Mouse (Mus musculus): ENCODE results near the gene Fgfr2. TPM values are rescaled to one million over a fixed set of nuclear protein-coding genes. Genes with fewer than 3 reads are reported as not detected.

The Fgfr2 gene
- polyA plus RNA-seq, 1 experiment from 2014 or later = 67.0 TPM

DNA sequence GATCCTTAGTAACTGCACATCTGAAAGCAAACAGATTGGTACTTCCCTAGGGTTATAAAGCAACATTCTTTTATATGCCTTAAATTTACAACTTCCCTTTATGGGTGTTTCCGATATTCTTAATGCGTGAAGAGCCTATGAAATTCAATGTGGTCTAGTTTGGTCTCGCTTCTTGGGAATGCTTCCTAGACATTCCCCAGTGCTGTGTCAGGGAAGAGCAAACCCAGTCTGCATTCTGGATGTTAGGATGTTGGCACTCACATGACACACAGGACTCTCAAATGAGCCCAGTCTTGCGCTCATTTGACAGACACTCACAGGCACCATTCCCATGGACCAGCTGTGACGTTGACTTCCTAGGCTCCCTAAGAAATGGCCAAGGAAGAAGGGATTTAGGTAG lies 2743.3 kb downstream of the Fgfr2 start:
- H3K36me3 ChIP-seq = no peaks in the 10 kb centered on the region
- no peak overlapping the region for H3K27ac ChIP-seq
- no peak for ATAC-seq
- H3K9ac ChIP-seq = no peak overlapping the region
- no peaks in the 10 kb centered on the region for H3K27me3 ChIP-seq (replicated peaks)
- no peaks in the 10 kb centered on the region for H3K9me3 ChIP-seq
- 79% methylated on average over 5 of the region's 5 CpGs for WGBS
- H3K4me2 ChIP-seq (replicated peaks) = no peak overlapping the region
- no peaks in the 10 kb centered on the region for H3K4me1 ChIP-seq (replicated peaks)
- no peak overlapping the region for H3K4me3 ChIP-seq (replicated peaks)

GRCm38 (mm10) chr7:130378308-130378707 lies 2744.8 kb downstream of the Fgfr2 start:
- WGBS = 78% methylated on average over 3 of the region's 3 CpGs
- Histone ChIP-seq H3K9ac (no peak overlapping the region), H3K4me1 (replicated peaks) (no peaks in the 10 kb centered on the region), H3K27me3 (replicated peaks) (no peaks in the 10 kb centered on the region), H3K36me3 (no peaks in the 10 kb centered on the region), H3K27ac (no peak overlapping the region), H3K4me3 (replicated peaks) (no peak overlapping the region), H3K4me2 (replicated peaks) (no peak overlapping the region), H3K9me3 (no peaks in the 10 kb centered on the region)
- no peak for ATAC-seq

GRCm38 (mm10) chr7:130374311-130374710 lies 2748.8 kb downstream of the Fgfr2 start:
- 81% methylated on average over 9 of the region's 9 CpGs for WGBS
- no peak overlapping the region for H3K27ac ChIP-seq

GRCm38 (mm10) chr7:130368827-130369641 lies 2754.1 kb downstream of the Fgfr2 start:
- H3K4me1 ChIP-seq (replicated peaks) = peaks cover 3% of the 10 kb centered on the region; the same call in 1 of the 2 replicates
- no peaks in the 10 kb centered on the region for H3K27me3 ChIP-seq (replicated peaks)
- no peak overlapping the region for H3K4me3 ChIP-seq (replicated peaks)
- H3K9me3 ChIP-seq = no peaks in the 10 kb centered on the region
- H3K4me2 ChIP-seq (replicated peaks) = 0 out of 2 replicates have a peak overlapping the region, but pooled peaks have one; percentile 28
- no peak overlapping the region for H3K27ac ChIP-seq
- no peaks in the 10 kb centered on the region for H3K36me3 ChIP-seq
- H3K9ac ChIP-seq = no peak overlapping the region
- no peak for ATAC-seq
- WGBS = 48% methylated on average over 24 of the region's 24 CpGs

More at GRCm38 (mm10) chr7:130374311-130374710, 2748.8 kb downstream of the Fgfr2 start:
- Histone ChIP-seq H3K27me3 (replicated peaks) (no peaks in the 10 kb centered on the region), H3K4me2 (replicated peaks) (no peak overlapping the region), H3K4me1 (replicated peaks) (no peaks in the 10 kb centered on the region), H3K9ac (no peak overlapping the region), H3K36me3 (no peaks in the 10 kb centered on the region), H3K4me3 (replicated peaks) (no peak overlapping the region), H3K9me3 (no peaks in the 10 kb centered on the region)
- no peak for ATAC-seq

GRCm38 (mm10) chr7:130368036-130368826 lies 2754.9 kb downstream of the Fgfr2 start:
- Histone ChIP-seq H3K4me3 (replicated peaks) (no peak overlapping the region), H3K9me3 (no peaks in the 10 kb centered on the region), H3K9ac (no peak overlapping the region), H3K4me2 (replicated peaks) (no peak overlapping the region), H3K4me1 (replicated peaks) (peaks cover 3% of the 10 kb centered on the region; the same call in 1 of the 2 replicates), H3K27me3 (replicated peaks) (no peaks in the 10 kb centered on the region), H3K36me3 (no peaks in the 10 kb centered on the region), H3K27ac (no peak overlapping the region)
- WGBS = 62% methylated on average over 13 of the region's 13 CpGs
- no peak for ATAC-seq

- no peaks in the 10 kb centered on the region for H3K36me3 ChIP-seq
- no peak overlapping the region for H3K4me3 ChIP-seq (replicated peaks)
- H3K4me2 ChIP-seq (replicated peaks) = no peak overlapping the region
- peaks cover 3% of the 10 kb centered on the region; the same call in 1 of the 2 replicates for H3K4me1 ChIP-seq (replicated peaks)
- no peak overlapping the region for H3K9ac ChIP-seq
- 48% methylated on average over 12 of the region's 12 CpGs for WGBS
- no peaks in the 10 kb centered on the region for H3K9me3 ChIP-seq
- no peak for ATAC-seq
- no peak overlapping the region for H3K27ac ChIP-seq
- H3K27me3 ChIP-seq (replicated peaks) = no peaks in the 10 kb centered on the region
These were observed 2755.7 kb downstream of the Fgfr2 start for GRCm38 (mm10) chr7:130367222-130368035.

DNA sequence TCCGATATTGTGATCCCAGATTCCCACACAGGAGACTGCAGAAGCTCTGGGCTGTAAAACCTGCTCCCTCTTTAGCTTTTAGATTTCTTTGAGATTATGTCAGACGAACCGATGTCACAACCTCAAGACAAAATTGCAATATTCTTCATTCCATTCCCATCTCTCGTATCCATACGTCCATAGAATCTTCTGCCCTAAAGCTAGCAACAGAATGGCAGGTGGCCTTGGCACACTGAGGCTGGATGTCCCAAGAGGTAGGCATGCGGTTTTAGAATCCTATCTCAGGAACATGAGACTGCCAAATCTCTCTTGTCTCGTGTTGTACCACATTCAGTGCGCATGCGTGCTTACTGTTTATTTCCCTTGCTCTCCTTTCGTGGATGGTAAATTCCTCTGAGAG lies 2757.4 kb downstream of the Fgfr2 start:
- 90% methylated on average over 10 of the region's 10 CpGs for WGBS

DNA sequence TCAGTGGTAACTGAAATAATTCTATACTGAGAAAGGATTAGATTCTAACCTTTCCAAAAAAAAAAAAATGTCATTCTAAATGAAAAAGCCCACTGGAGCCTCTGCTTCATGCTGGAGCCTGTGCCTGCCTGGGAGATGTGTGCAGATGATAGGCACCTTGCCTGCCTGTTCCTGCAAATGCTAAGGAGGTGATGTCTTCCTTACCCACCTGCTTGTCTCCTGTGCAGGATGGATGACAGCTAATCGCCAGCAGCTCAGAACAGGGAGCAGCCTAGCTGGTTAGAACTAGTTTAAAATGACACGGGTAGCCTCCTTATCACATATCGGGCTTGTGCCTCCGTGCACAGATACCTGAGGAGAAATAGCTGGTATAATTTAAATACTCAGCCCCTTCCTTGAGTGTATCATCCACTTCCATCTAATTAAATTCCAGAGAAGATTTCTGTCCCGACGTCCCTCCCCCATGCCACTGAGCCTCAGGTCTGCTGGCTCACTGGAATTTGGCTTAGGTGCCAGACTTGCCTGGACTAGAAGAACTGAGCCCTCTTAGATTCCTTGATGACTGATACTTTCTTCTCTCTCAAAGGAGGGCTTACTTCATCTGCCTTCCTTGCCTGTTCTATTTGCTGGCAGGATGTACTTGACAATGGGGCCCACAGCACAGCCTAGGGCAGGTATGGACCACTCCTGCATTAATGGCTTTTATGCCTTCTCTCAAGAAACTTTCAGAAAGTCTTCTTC lies 2782.6 kb downstream of the Fgfr2 start:
- WGBS = 69% methylated on average over 6 of the region's 6 CpGs
- ATAC-seq = no peak
- H3K4me3 ChIP-seq (replicated peaks) = no peak overlapping the region
- no peaks in the 10 kb centered on the region for H3K4me1 ChIP-seq (replicated peaks)
- no peaks in the 10 kb centered on the region for H3K27me3 ChIP-seq (replicated peaks)
- H3K36me3 ChIP-seq = no peaks in the 10 kb centered on the region
- no peak overlapping the region for H3K9ac ChIP-seq
- H3K27ac ChIP-seq = no peak overlapping the region
- no peak overlapping the region for H3K4me2 ChIP-seq (replicated peaks)
- no peaks in the 10 kb centered on the region for H3K9me3 ChIP-seq

More for the DNA sequence above, 2757.4 kb downstream of the Fgfr2 start:
- Histone ChIP-seq H3K4me2 (replicated peaks) (no peak overlapping the region), H3K27ac (no peak overlapping the region), H3K4me1 (replicated peaks) (peaks cover 3% of the 10 kb centered on the region; the same call in 1 of the 2 replicates), H3K27me3 (replicated peaks) (no peaks in the 10 kb centered on the region), H3K9me3 (no peaks in the 10 kb centered on the region), H3K36me3 (no peaks in the 10 kb centered on the region), H3K9ac (no peak overlapping the region), H3K4me3 (replicated peaks) (no peak overlapping the region)
- ATAC-seq = no peak

GRCm38 (mm10) chr7:130337601-130338000 lies 2785.5 kb downstream of the Fgfr2 start:
- Histone ChIP-seq H3K9me3 (no peaks in the 10 kb centered on the region), H3K9ac (no peak overlapping the region), H3K4me3 (replicated peaks) (no peak overlapping the region), H3K4me1 (replicated peaks) (0 out of 2 replicates have a peak, but pooled peaks cover 4% of the 10 kb centered on the region), H3K27me3 (replicated peaks) (no peaks in the 10 kb centered on the region), H3K36me3 (no peaks in the 10 kb centered on the region), H3K27ac (no peak overlapping the region), H3K4me2 (replicated peaks) (no peak overlapping the region)
- WGBS = 92% methylated on average over 7 of the region's 7 CpGs
- ATAC-seq = no peak

DNA sequence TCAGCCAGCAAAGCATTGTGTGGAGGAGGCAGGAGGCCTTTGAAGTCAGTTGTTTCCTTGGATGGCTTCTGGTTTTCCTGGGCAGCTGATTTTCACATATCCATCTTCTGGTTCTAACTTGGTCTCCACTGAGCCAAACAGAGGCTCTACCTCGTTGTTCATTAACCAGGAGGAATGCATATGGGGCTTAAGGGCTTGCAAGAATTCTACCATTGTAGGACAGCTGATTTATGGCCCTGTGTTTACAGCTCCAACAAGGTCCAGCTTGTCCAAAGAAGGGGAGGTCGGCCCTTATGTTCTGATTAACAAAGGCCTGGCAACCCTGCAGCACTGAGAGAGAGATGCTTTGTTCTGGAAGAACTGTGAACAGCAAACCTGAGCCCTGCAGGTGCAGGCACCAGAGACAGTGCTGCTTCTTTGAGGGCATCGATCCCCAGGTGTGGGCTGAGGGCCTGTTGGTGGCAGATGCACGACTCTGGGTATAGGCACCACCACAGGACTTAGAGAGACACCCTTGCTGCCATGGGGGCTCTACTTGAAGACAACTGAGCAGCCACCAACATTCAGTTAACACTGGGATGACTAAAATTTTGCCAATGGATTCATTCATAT lies 2787.6 kb downstream of the Fgfr2 start:
- Histone ChIP-seq H3K4me2 (replicated peaks) (no peak overlapping the region), H3K36me3 (no peaks in the 10 kb centered on the region), H3K4me3 (replicated peaks) (no peak overlapping the region), H3K9me3 (no peaks in the 10 kb centered on the region), H3K27ac (0 out of 2 replicates have a peak overlapping the region, but pooled peaks have one; percentile 17), H3K9ac (no peak overlapping the region), H3K4me1 (replicated peaks) (0 out of 2 replicates have a peak, but pooled peaks cover 4% of the 10 kb centered on the region), H3K27me3 (replicated peaks) (no peaks in the 10 kb centered on the region)
- ATAC-seq = peak; percentile 94
- WGBS = 29% methylated on average over 4 of the region's 4 CpGs
